Mouse (Mus musculus): ENCODE measurements around the gene Tacc2. TPM values are rescaled to one million over a fixed set of nuclear protein-coding genes. Genes with fewer than 3 reads are reported as not detected.

Gene Tacc2
- polyA plus RNA-seq, 1 experiment from 2014 or later, result 69.4 TPM

DNA sequence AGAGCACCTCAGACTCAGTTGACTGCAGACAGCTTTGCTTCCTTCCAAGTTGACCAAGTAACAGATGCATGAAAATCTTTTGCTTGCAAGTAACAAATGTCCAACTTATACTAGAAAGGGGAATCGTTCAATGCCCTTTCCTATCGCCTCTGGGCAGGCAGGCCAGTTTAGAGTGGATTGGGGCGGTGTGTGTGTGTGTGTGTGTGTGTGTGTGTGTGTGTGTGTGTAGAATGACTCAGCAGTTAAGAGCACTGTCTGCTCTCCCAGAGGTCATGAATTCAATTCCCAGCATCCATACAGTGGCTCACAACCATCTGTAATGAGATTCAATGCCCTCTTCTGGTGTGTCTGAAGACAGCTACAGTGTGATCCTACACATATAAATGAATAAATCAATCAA lies 22.8 kb downstream of the Tacc2 start:
- no peak overlapping the region for H3K4me2 ChIP-seq (replicated peaks)
- H3K27ac ChIP-seq, result no peak overlapping the region
- no peak overlapping the region for H3K4me3 ChIP-seq
- H3K27me3 ChIP-seq, result no peaks in the 10 kb centered on the region
- no peaks in the 10 kb centered on the region for H3K36me3 ChIP-seq
- H3K4me1 ChIP-seq, result peaks cover 5% of the 10 kb centered on the region
- 80% methylated on average over 3 of the region's 3 CpGs for WGBS
- H3K9me3 ChIP-seq (replicated peaks), result no peaks in the 10 kb centered on the region
- no peak for ATAC-seq (ENCODE audit: low FRiP score)
- no peak overlapping the region for H3K9ac ChIP-seq

DNA sequence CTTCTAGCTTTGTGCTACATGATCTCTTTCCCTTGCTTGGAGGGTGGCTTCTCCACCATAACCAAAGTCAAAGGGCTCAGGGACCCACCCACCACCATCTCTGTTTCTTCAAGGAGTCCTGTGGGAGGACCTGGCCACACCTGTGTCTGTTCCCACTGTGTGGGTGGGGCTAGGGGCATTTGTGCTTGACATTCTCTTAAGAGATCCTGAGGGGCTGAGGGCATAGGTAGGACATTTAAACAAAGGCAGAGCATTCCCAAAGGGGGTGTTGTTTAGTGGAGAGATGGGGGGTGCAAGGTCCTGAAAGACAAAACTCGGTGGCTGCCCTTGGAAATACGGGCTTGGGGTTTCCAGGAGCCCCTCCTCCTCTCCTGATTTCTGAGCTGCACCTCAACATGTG lies 23.3 kb downstream of the Tacc2 start:
- no peak for ATAC-seq (ENCODE audit: low FRiP score)
- no peak overlapping the region for H3K4me3 ChIP-seq
- H3K9ac ChIP-seq, result no peak overlapping the region
- H3K9me3 ChIP-seq (replicated peaks), result no peaks in the 10 kb centered on the region
- no peak overlapping the region for H3K4me2 ChIP-seq (replicated peaks)
- peaks cover 5% of the 10 kb centered on the region for H3K4me1 ChIP-seq
- WGBS, result 84% methylated on average over 2 of the region's 2 CpGs
- H3K27ac ChIP-seq, result no peak overlapping the region
- H3K27me3 ChIP-seq, result no peaks in the 10 kb centered on the region
- no peaks in the 10 kb centered on the region for H3K36me3 ChIP-seq

DNA sequence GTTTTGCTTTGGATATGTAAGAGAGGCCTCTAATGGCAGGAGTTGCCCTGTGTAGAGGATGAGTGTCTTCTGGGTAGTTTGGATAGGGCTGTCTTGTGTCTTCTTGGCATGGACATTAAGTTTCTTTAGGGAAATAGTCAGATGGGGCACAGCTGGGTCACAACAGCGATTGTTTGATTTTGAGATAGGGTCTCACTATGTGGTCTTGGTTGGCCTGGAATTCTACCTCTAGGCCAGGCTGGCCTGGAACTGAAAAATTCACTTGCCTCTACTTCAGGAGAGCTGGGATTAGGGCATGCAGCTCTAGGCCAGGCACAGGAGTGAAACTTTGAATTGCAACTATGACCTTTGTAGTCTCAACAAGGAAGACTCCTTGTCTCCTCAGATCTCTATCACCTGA lies 25.6 kb downstream of the Tacc2 start:
- Histone ChIP-seq H3K36me3 (no peaks in the 10 kb centered on the region), H3K4me3 (no peak overlapping the region), H3K9ac (no peak overlapping the region), H3K4me1 (no peaks in the 10 kb centered on the region), H3K9me3 (replicated peaks) (no peaks in the 10 kb centered on the region), H3K27me3 (no peaks in the 10 kb centered on the region), H3K4me2 (replicated peaks) (no peak overlapping the region), H3K27ac (no peak overlapping the region)
- WGBS, result 94% methylated on average over 1 of the region's 1 CpGs
- ATAC-seq (ENCODE audit: low FRiP score), result no peak

DNA sequence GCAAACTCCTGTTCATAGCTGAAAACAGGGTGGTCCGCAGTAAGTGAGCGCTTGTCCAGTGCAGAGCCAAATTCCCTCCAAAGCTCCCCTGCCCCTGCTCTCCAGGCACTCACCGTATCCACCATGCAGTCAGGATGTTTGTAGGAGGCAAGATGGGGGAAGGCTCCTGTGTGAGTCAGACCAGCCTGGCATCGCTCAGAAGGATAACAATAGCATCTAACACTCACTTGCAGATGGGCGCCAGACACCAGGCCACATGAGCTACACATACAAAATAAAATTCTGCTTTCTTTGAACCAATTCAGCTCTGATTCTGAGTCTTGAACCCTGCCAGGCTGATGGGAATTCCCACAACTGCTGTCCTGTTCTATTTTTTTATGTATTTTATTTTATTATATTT lies 26.3 kb downstream of the Tacc2 start:
- Histone ChIP-seq H3K9me3 (replicated peaks) (no peaks in the 10 kb centered on the region), H3K9ac (no peak overlapping the region), H3K4me3 (no peak overlapping the region), H3K27ac (no peak overlapping the region), H3K36me3 (no peaks in the 10 kb centered on the region), H3K27me3 (no peaks in the 10 kb centered on the region), H3K4me2 (replicated peaks) (no peak overlapping the region), H3K4me1 (no peaks in the 10 kb centered on the region)
- 84% methylated on average over 5 of the region's 5 CpGs for WGBS
- ATAC-seq (ENCODE audit: low FRiP score), result no peak

DNA sequence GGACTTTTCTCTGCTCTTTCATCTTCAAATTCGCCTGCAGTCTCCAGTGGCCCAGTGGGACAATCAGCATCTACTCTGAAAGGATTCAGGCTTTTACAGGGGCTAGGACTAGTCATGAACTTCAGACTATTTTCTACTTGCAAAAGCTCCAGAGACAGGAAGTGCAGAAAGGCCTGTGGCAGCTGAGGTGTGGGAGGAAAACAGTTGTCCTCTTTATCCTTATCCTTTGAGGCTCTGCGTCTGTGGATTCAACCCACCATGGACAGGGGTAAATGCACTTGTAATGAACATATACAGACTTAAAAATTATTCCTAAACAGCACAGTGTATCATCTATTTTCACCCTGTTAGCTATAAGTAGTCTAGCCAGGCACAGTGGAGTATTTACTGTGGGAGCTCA lies 27.2 kb downstream of the Tacc2 start:
- Histone ChIP-seq H3K27ac (no peak overlapping the region), H3K27me3 (no peaks in the 10 kb centered on the region), H3K36me3 (no peaks in the 10 kb centered on the region), H3K4me3 (no peak overlapping the region), H3K4me2 (replicated peaks) (no peak overlapping the region), H3K4me1 (no peaks in the 10 kb centered on the region), H3K9me3 (replicated peaks) (no peaks in the 10 kb centered on the region), H3K9ac (no peak overlapping the region)
- no peak for ATAC-seq (ENCODE audit: low FRiP score)
- 79% methylated on average over 2 of the region's 2 CpGs for WGBS

DNA sequence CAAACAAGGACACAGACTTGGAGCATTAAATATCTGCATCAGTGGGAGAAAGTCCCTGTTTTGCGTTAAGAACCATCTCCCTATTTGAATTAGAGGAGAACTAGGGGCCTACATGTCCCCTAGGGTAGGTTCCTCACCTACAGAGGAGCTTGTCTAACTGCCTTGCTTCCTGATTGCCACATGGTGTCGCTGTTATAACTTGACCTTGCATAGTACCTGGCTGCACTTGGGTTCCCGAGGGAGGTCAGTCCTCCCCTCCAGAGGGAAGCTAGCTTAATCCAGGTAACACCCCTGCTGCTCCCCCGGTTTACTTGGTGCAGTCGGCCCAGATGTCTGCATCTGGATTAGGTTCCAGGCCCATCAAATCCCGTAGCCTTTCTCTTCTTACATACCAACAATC lies 27.9 kb downstream of the Tacc2 start:
- ATAC-seq (ENCODE audit: low FRiP score), result no peak
- Histone ChIP-seq H3K4me1 (no peaks in the 10 kb centered on the region), H3K4me2 (replicated peaks) (no peak overlapping the region), H3K9ac (no peak overlapping the region), H3K4me3 (no peak overlapping the region), H3K27ac (no peak overlapping the region), H3K27me3 (no peaks in the 10 kb centered on the region), H3K9me3 (replicated peaks) (no peaks in the 10 kb centered on the region), H3K36me3 (no peaks in the 10 kb centered on the region)
- WGBS, result 19% methylated on average over 6 of the region's 6 CpGs

DNA sequence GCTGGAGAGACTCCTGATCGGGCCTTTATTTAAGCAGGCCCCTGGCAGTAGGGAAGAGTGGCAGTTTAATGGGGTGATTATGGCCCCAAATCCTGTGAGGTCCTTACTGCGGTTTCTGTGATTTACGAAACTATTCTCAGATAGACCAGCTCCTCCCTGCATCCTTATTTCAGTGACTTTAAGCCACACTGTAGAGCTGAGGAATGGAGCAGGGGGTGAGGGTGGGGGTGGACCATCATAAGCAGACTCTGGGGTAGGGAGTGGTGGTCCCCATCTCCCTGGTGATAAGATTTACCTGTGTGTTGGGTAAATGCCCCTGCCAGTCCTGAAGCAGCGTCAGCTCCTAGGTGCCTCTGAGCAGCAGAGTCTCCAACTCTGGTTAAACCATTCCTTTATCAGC lies 29.7 kb downstream of the Tacc2 start:
- Histone ChIP-seq H3K9ac (no peak overlapping the region), H3K27me3 (no peaks in the 10 kb centered on the region), H3K4me2 (replicated peaks) (no peak overlapping the region), H3K9me3 (replicated peaks) (no peaks in the 10 kb centered on the region), H3K4me3 (no peak overlapping the region), H3K27ac (no peak overlapping the region), H3K4me1 (no peaks in the 10 kb centered on the region), H3K36me3 (no peaks in the 10 kb centered on the region)
- WGBS, result 89% methylated on average over 4 of the region's 4 CpGs
- no peak for ATAC-seq (ENCODE audit: low FRiP score)

DNA sequence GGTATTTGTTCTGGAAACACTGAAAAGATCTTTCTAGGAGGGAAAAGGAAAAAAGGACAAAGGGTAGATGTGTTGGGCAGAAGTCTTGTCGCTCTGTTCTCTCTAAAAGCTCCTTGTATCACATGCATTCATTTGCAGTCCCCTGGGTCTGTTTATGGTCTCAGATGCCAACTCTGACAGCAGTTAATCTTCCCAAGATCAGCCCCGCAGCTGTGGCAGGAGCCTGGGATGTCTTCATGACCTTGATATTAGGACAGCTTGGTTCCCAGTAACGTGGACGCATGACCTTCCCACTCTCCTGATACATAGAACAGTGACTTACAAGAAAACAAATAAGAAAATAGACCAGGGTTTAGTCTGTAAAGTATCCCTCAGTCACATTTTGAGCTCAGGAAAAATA lies 36.7 kb downstream of the Tacc2 start:
- Histone ChIP-seq H3K9ac (no peak overlapping the region), H3K4me2 (replicated peaks) (no peak overlapping the region), H3K27me3 (no peaks in the 10 kb centered on the region), H3K4me1 (no peaks in the 10 kb centered on the region), H3K9me3 (replicated peaks) (no peaks in the 10 kb centered on the region), H3K27ac (no peak overlapping the region), H3K36me3 (no peaks in the 10 kb centered on the region), H3K4me3 (no peak overlapping the region)
- 56% methylated on average over 4 of the region's 4 CpGs for WGBS
- no peak for ATAC-seq (ENCODE audit: low FRiP score)

DNA sequence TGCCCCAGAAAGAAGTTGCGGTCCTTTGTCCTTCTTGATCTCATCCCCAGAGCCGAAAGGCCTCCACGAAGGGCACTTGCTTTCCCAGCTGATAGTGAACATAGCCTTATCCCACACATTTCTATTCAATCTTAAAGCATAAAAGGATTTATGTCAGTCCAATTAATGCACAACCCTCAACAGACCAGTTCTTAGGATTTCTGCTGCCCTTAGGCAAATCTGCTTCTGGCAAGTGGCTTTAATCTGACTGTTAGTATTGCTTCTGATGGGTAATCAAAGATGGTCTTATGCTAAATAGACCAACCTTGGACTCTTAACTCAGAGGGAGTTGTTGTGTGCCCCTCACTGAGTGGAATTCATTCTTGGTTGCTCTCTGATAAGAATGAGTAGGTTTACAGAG lies 40.4 kb downstream of the Tacc2 start:
- Histone ChIP-seq H3K9me3 (replicated peaks) (no peaks in the 10 kb centered on the region), H3K4me1 (0 out of 2 replicates have a peak, but pooled peaks cover 5% of the 10 kb centered on the region), H3K4me3 (no peak overlapping the region), H3K9ac (no peak overlapping the region), H3K27ac (no peak overlapping the region), H3K27me3 (0 out of 2 replicates have a peak, but pooled peaks cover 2% of the 10 kb centered on the region), H3K4me2 (replicated peaks) (no peak overlapping the region), H3K36me3 (no peaks in the 10 kb centered on the region)
- ATAC-seq (ENCODE audit: low FRiP score), result no peak
- WGBS, result 95% methylated on average over 3 of the region's 3 CpGs

DNA sequence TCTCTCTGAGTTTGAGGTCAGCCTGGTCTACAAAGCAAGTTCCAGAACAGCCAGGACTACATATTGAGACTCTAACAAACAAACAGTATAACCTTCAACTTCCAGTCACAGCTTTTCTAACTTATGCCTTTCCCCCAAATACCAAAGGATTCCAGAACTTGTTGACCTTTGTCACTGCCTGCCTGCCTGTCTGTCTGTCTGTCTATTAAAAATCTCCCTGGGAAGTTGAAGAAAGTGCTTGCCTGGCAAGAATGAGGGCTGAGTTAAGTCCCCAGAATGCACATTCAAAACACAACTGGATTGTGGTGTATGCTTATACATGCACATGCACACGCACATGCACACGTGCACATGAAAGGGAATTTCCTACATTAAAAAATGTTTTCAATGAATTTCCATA lies 43.8 kb downstream of the Tacc2 start:
- Histone ChIP-seq H3K4me2 (replicated peaks) (no peak overlapping the region), H3K4me1 (0 out of 2 replicates have a peak, but pooled peaks cover 5% of the 10 kb centered on the region), H3K27me3 (0 out of 2 replicates have a peak, but pooled peaks cover 2% of the 10 kb centered on the region), H3K36me3 (no peaks in the 10 kb centered on the region), H3K9ac (no peak overlapping the region), H3K27ac (no peak overlapping the region), H3K4me3 (no peak overlapping the region), H3K9me3 (replicated peaks) (no peaks in the 10 kb centered on the region)
- no peak for ATAC-seq (ENCODE audit: low FRiP score)
- WGBS, result 87% methylated on average over 2 of the region's 2 CpGs

DNA sequence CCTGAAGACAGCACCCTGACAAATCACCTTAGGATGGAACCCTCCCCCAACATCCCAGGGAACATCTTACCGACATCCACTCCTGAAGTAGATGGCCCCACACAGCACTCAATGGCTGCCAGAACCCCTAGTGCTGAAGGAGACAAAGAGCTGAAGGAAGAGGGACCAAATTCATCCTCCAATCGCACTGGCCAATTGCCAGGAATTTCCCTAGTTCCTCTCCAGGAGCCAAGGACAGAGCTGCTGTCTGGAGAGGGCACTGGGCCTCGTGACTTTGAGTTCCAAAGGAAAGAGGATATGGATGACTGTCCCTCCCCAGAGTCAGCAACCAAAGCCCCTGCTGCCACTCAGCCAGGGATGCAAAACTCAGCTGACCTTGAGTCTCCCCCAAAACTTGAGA lies 44.7 kb downstream of the Tacc2 start:
- Histone ChIP-seq H3K4me1 (0 out of 2 replicates have a peak, but pooled peaks cover 5% of the 10 kb centered on the region), H3K9ac (no peak overlapping the region), H3K4me3 (no peak overlapping the region), H3K27ac (no peak overlapping the region), H3K27me3 (0 out of 2 replicates have a peak, but pooled peaks cover 2% of the 10 kb centered on the region), H3K4me2 (replicated peaks) (no peak overlapping the region), H3K9me3 (replicated peaks) (no peaks in the 10 kb centered on the region), H3K36me3 (no peaks in the 10 kb centered on the region)
- WGBS, result 67% methylated on average over 3 of the region's 3 CpGs
- no peak for ATAC-seq (ENCODE audit: low FRiP score)

DNA sequence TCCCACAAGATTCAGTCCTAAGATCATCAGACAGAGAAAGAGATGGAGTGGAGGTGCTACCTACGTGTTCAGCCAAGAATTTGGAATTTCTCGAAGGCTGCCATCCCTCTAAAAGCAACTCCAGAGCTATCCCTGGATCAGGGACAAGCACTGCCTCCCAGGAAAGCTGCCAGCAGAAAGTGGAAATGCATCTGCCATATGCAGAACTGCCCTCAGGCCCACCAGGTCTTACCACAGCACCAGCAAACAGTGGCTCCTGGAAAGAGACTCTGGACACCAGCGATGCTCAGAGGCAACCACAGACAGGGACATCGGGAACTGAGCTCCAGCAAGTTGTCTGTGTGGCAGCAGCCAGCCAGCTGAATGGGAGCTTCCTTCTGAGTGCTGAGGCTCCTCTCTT lies 45.1 kb downstream of the Tacc2 start:
- Histone ChIP-seq H3K36me3 (no peaks in the 10 kb centered on the region), H3K9me3 (replicated peaks) (no peaks in the 10 kb centered on the region), H3K27ac (no peak overlapping the region), H3K9ac (no peak overlapping the region), H3K4me1 (0 out of 2 replicates have a peak, but pooled peaks cover 5% of the 10 kb centered on the region), H3K27me3 (0 out of 2 replicates have a peak, but pooled peaks cover 2% of the 10 kb centered on the region), H3K4me2 (replicated peaks) (no peak overlapping the region), H3K4me3 (no peak overlapping the region)
- no peak for ATAC-seq (ENCODE audit: low FRiP score)
- WGBS, result 84% methylated on average over 4 of the region's 4 CpGs

DNA sequence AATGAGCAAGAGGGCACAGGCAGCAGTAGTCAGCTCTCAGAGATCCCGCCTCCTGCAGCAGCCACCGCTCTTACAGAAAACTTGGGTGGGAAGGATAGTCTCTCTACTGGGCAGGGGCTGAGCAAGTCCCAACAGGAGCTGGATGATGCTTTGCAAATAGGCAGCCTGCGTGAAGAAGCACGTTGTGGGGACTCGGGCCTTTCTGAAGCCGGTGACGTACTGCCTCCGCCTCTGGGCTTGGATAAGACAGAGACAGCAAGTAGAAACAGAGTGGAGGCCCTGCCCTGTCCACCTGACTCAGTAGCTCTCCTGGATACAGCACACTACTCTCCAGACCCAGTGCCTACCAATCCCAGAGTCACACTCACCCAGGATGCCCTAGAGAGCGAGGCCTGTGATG lies 47.1 kb downstream of the Tacc2 start:
- no peak overlapping the region for H3K27ac ChIP-seq
- no peaks in the 10 kb centered on the region for H3K36me3 ChIP-seq
- no peak for ATAC-seq (ENCODE audit: low FRiP score)
- no peak overlapping the region for H3K9ac ChIP-seq
- 0 out of 2 replicates have a peak, but pooled peaks cover 2% of the 10 kb centered on the region for H3K27me3 ChIP-seq
- no peak overlapping the region for H3K4me2 ChIP-seq (replicated peaks)
- H3K4me3 ChIP-seq, result no peak overlapping the region
- 88% methylated on average over 9 of the region's 9 CpGs for WGBS
- H3K9me3 ChIP-seq (replicated peaks), result no peaks in the 10 kb centered on the region
- H3K4me1 ChIP-seq, result 0 out of 2 replicates have a peak, but pooled peaks cover 5% of the 10 kb centered on the region

Data from hindbrain, embryonic 12.5 days (tissue).